Mouse (Mus musculus): ENCODE measurements around the gene Vamp8.

GRCm38 (mm10) chr6:72367460-72367974, 23.0 kb downstream of the Vamp8 start:
- TF ChIP-seq CTCF (IDR thresholded peaks at IDR 0.05; ENCODE audit: borderline replicate concordance, insufficient read depth, low read depth, low read length) (no peak), POLR2A (IDR thresholded peaks at IDR 0.05; ENCODE audit: borderline replicate concordance, insufficient read depth, low read length) (no peak)
